Mouse (Mus musculus) CH12.LX (cell line): Measurements from ENCODE around the gene Nupr1. TPM values are rescaled to one million over a fixed set of nuclear protein-coding genes. Genes with fewer than 3 reads are reported as not detected.

Experiments used
- DNase-seq: peaks from one replicate; pipeline ENCODE4 v3.0.0-alpha.2; 2013; ENCODE audit errors: extremely low read depth
- H3K27ac ChIP-seq: 2 replicates; pipeline ENCODE4 v1.5.1; 2012; ENCODE audit warnings: low read depth, mild to moderate bottlenecking, control low read depth, moderate library complexity; ENCODE audit not compliant: insufficient read depth
- H3K27me3 ChIP-seq: replicated peaks from 2 replicates; pipeline ENCODE3; 2012; ENCODE audit warnings: inconsistent platforms
- H3K36me3 ChIP-seq, 2 experiments: replicated peaks in 1 of 2; 2 replicates each; pipeline versions ENCODE3 to v1.6.1; 2012; ENCODE audit warnings: inconsistent platforms in 1 of 2, low read length in 1 of 2, mild to moderate bottlenecking in 1 of 2, mixed read lengths in 1 of 2, moderate library complexity in 1 of 2; ENCODE audit not compliant: control insufficient read depth in 1 of 2, insufficient read depth in 1 of 2
- H3K4me1 ChIP-seq, 2 experiments: 2 replicates each; pipeline ENCODE4 v1.6.1; 2012; ENCODE audit warnings: inconsistent platforms in 1 of 2, moderate library complexity in 1 of 2; ENCODE audit not compliant: insufficient read depth in 2 of 2, control insufficient read depth in 1 of 2
- H3K4me2 ChIP-seq: 2 replicates; pipeline ENCODE4 v1.6.1; 2012; ENCODE audit warnings: low read depth, mild to moderate bottlenecking, control low read depth; ENCODE audit not compliant: poor library complexity, insufficient read depth, severe bottlenecking
- H3K4me3 ChIP-seq, 3 experiments: fragments of 150-350 bp in 1 of 3; sonication (generic) in 1 of 3; replicated peaks in 1 of 3; 2 replicates each; pipeline versions ENCODE3 to v1.5.1; 2011 to 2012; ENCODE audit warnings: low read depth in 2 of 3, low read length in 2 of 3, mild to moderate bottlenecking in 2 of 3, moderate library complexity in 2 of 3, control low read depth in 1 of 3, improper control_type of control experiment in 1 of 3, inconsistent platforms in 1 of 3, mixed read lengths in 1 of 3; ENCODE audit not compliant: poor library complexity in 1 of 3
- H3K79me2 ChIP-seq: replicated peaks from 2 replicates; pipeline ENCODE4 v1.6.1; 2012; ENCODE audit warnings: mild to moderate bottlenecking, moderate library complexity; ENCODE audit not compliant: control insufficient read depth, poor library complexity, insufficient read depth, severe bottlenecking; ENCODE audit errors: extremely low read depth
- H3K9ac ChIP-seq: 2 replicates; pipeline ENCODE4 v1.6.1; 2012; ENCODE audit warnings: low read depth, mild to moderate bottlenecking, control low read depth, moderate library complexity; ENCODE audit not compliant: insufficient read depth
- H3K9me3 ChIP-seq: replicated peaks from 2 replicates; pipeline ENCODE3; 2012; ENCODE audit warnings: low read length, inconsistent platforms, mixed read lengths
- CHD1 ChIP-seq: IDR thresholded peaks from 2 replicates; pipeline ENCODE4 v1.6.1; 2012; ENCODE audit warnings: low read depth, low read length, improper control_type of control experiment, inconsistent platforms
- CHD2 ChIP-seq: IDR thresholded peaks from 2 replicates; pipeline ENCODE4 v1.6.1; 2011; ENCODE audit warnings: low read length, improper control_type of control experiment
- E2F4 ChIP-seq: IDR thresholded peaks from 2 replicates; pipeline ENCODE4 v1.6.1; 2011; ENCODE audit warnings: low read depth, low read length, improper control_type of control experiment; ENCODE audit not compliant: insufficient replicate concordance
- ETS1 ChIP-seq: conservative IDR thresholded peaks from 2 replicates; pipeline ENCODE4 v1.6.1; 2012; ENCODE audit warnings: low read depth, mild to moderate bottlenecking, inconsistent platforms, low read length, improper control_type of control experiment, moderate library complexity
- GABPA ChIP-seq: IDR thresholded peaks from 2 replicates; pipeline ENCODE4 v1.6.1; 2012; ENCODE audit warnings: low read depth, low read length, improper control_type of control experiment, inconsistent platforms; ENCODE audit not compliant: insufficient replicate concordance
- HCFC1 ChIP-seq: IDR thresholded peaks from 2 replicates; pipeline ENCODE4 v1.6.1; 2012; ENCODE audit warnings: low read depth, mild to moderate bottlenecking, inconsistent platforms, low read length, improper control_type of control experiment
- JUND ChIP-seq: conservative IDR thresholded peaks from 2 replicates; pipeline ENCODE4 v1.6.1; 2011; ENCODE audit warnings: low read depth, low read length, improper control_type of control experiment
- MAFK ChIP-seq: IDR thresholded peaks from 2 replicates; pipeline ENCODE4 v1.6.1; 2011; ENCODE audit warnings: low read length, improper control_type of control experiment; ENCODE audit not compliant: insufficient replicate concordance
- MXI1 ChIP-seq: IDR thresholded peaks from 2 replicates; pipeline ENCODE4 v1.6.1; 2011; ENCODE audit warnings: mild to moderate bottlenecking, low read depth, low read length, improper control_type of control experiment
- NELFE ChIP-seq: IDR thresholded peaks from 2 replicates; pipeline ENCODE4 v1.6.1; 2011; ENCODE audit warnings: low read depth, low read length, improper control_type of control experiment
- PAX5 ChIP-seq: IDR thresholded peaks from 2 replicates; pipeline ENCODE4 v1.6.1; 2012; ENCODE audit warnings: low read length, inconsistent platforms, mixed read lengths
- RCOR1 ChIP-seq: conservative IDR thresholded peaks from 2 replicates; pipeline ENCODE4 v1.6.1; 2012; ENCODE audit warnings: low read depth, mild to moderate bottlenecking, inconsistent platforms, low read length, improper control_type of control experiment
- TBP ChIP-seq: conservative IDR thresholded peaks from 2 replicates; pipeline ENCODE4 v1.6.1; 2011; ENCODE audit warnings: low read depth, low read length, improper control_type of control experiment
- USF2 ChIP-seq: conservative IDR thresholded peaks from 2 replicates; pipeline ENCODE4 v1.6.1; 2011; ENCODE audit warnings: low read depth, low read length, improper control_type of control experiment
- ZC3H11A ChIP-seq: IDR thresholded peaks from 2 replicates; pipeline ENCODE4 v1.6.1; 2012; ENCODE audit warnings: low read depth, mild to moderate bottlenecking, inconsistent platforms, low read length, improper control_type of control experiment
- ZNF384 ChIP-seq: IDR thresholded peaks from 2 replicates; pipeline ENCODE4 v1.6.1; 2012; ENCODE audit warnings: low read depth, low read length, improper control_type of control experiment, inconsistent platforms
- dilution Hi-C: fragments of 300-500 bp; cut with MboI; formaldehyde crosslinking; loops from 2 replicates; pipeline ENCODE4 v1.14.3; 2020; ENCODE audit warnings: low sequenced_read_pairs; ENCODE audit not compliant: extremely low pct_unique_long_range_greater_than_20kb, extremely low pct_ligation_motif_present
- in situ Hi-C: fragments of 300-500 bp; cut with MboI; formaldehyde crosslinking; loops from 3 replicates; pipeline ENCODE4 v1.14.3; 2019; ENCODE audit warnings: low sequenced_read_pairs, low pct_ligation_motif_present, low pct_unique_long_range_greater_than_20kb, mixed read lengths
- polyA plus RNA-seq: library from polyadenylated mRNA; unstranded; fragments of >175 nt; gene quantifications from 2 replicates; pipeline ENCODE4 v1.2.1, GENCODE M21; 2012; ENCODE audit warnings: low read depth; ENCODE audit not compliant: insufficient read length
- total RNA-seq, 2 experiments: library from RNA; depleted of rRNA; stranded (reverse); fragments of 300-350 nt in 1 of 2; fragments of >200 nt in 1 of 2; gene quantifications; 2 replicates each; pipeline ENCODE4 v1.2.3; 2012 to 2014

Gene Nupr1
- total RNA-seq (2012; rRNA removed) (4.9 and 13.9 TPM in 2 replicates), total RNA-seq (2014; rRNA removed) (5.5 and 6.4 TPM in 2 replicates), polyA plus RNA-seq (12.5 and 13.5 TPM in 2 replicates)

DNA sequence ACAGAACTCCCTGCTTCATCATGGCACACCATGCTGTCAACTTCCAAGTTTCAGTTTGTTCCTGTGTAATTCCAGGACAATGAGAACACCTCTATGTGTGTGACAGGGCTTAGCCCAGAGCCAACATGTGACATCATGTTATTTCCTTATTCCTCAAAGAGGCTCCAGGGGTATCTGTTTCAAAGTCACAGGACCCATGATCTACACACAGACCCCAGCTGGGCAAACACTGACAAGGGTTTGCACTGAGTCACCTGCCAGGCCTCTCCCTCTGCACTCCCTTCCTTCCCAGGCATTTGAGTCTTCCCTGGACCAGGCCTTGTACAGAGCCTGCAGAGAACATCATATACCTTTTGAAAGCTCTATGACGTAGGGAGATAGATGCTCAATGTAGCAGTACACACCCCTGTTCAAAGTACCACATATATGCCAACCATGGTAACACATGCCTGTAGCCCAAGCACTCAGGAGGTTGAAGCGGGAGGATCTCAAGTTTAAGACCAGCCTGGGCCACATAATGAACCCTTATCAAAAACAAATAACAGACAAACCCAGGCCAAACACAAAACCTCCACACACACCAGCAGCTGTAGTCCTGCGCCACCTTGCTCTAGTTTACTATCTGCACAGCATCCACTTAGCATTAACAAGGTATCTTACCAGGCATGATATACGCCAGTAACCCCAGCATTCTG, at the start of gene Nupr1:
TSS of gene Nupr1 (minus strand) at position 38 of the 695 bp plus-strand sequence.
- no peak for DNase-seq
- H3K36me3 ChIP-seq, result no peaks in the 10 kb centered on the region

DNA sequence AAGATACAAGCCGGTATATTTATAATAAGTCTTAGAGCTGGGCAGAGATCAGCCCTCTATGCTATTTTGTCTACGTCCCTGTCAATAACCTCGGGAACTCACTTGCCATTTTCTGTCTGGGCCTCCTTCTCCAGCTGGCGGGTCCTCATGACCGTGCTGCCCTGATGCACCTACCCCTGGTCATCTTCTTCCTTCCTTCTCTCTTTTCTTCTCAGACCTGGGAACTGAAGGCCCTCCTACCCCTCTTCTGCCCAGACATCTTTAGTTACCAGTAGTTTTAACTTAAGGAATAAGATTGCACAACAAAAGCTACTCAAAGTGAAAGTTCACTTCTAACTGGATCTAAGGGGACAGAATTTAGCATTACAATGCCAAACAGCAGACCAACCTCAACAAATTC, 49.0 kb upstream of the Nupr1 start:
- Histone ChIP-seq H3K4me3 (no peak overlapping the region), H3K27ac (no peak overlapping the region), H3K4me2 (no peak overlapping the region), H3K4me1 (peaks cover 0 to 27% of the 10 kb centered on the region in 2 experiments; a peak in 2 of 4 replicates), H3K27me3 (no peaks in the 10 kb centered on the region), H3K9me3 (no peaks in the 10 kb centered on the region), H3K9ac (no peak overlapping the region), H3K36me3 (peaks cover 17 to 66% of the 10 kb centered on the region in 2 experiments), H3K79me2 (no peaks in the 10 kb centered on the region)
- DNase-seq, result no peak
- no peak for TF ChIP-seq MXI1
- TF ChIP-seq ZNF384, result no peak
- TF ChIP-seq ETS1, result no peak
- TF ChIP-seq CHD2, result no peak
- no peak for TF ChIP-seq MAFK
- TF ChIP-seq TBP, result no peak
- no peak for TF ChIP-seq GABPA
- no peak for TF ChIP-seq JUND
- TF ChIP-seq USF2, result no peak
- no peak for TF ChIP-seq CHD1
- in situ Hi-C loops (no loop called here), dilution Hi-C loops (no loop called here)

More for the DNA sequence above, at the start of gene Nupr1:
- Histone ChIP-seq H3K4me2 (no peak within 1 kb of the TSS), H3K9me3 (no peaks in the 10 kb centered on the region), H3K9ac (no peak within 1 kb of the TSS), H3K4me3 (no peak within 1 kb of the TSS), H3K4me1 (peaks cover 5 to 10% of the 10 kb centered on the region in 2 experiments), H3K79me2 (no peaks in the 10 kb centered on the region; the same call in 1 of the 2 replicates), H3K27ac (no peak within 1 kb of the TSS), H3K27me3 (no peaks in the 10 kb centered on the region)
- in situ Hi-C loops, result no loop called here
- dilution Hi-C loops, result no loop called here
- no peak for TF ChIP-seq HCFC1
- TF ChIP-seq ZC3H11A, result no peak
- TF ChIP-seq PAX5, result no peak
- no peak for TF ChIP-seq ZNF384
- TF ChIP-seq NELFE, result no peak
- no peak for TF ChIP-seq E2F4
- TF ChIP-seq RCOR1, result no peak
